Mouse (Mus musculus) cerebellum, postnatal 4 days (tissue): ENCODE data around the gene Eif4enif1.
"Not testable (repeated sequence)": the region's sequence is repeated elsewhere in the genome, so short reads cannot be mapped to it uniquely, and the experiment has no call there.

ENCODE experiments used
- DNase-seq, 2 experiments: peaks; one replicate each; pipeline ENCODE4 v3.0.0; 2022; ENCODE audit warnings: low spot score in 2 of 2, mixed read lengths in 1 of 2

Eif4enif1 gene

GRCm38 (mm10) chr11:3181250-3181649 is 20.9 kb upstream of the Eif4enif1 start:
- peak; percentile 77 to 92 for DNase-seq

- DNase-seq: not testable (repeated sequence)
Measured at GRCm38 (mm10) chr11:3181971-3182370, 20.2 kb upstream of the Eif4enif1 start.

- DNase-seq: peak in 1 of 2 experiments; percentile 16
Measured at GRCm38 (mm10) chr11:3182707-3183106, 19.5 kb upstream of the Eif4enif1 start.

GRCm38 (mm10) chr11:3193363-3193762 is 8.8 kb upstream of the Eif4enif1 start, which contains the start of gene Sfi1:
Gene Sfi1 (minus strand): TSS chr11:3193463.
- DNase-seq: no peak

- DNase-seq: not testable (repeated sequence)
Measured at GRCm38 (mm10) chr11:3200636-3201035, 1.6 kb upstream of the Eif4enif1 start.

- peak in 1 of 2 experiments; percentile 7 for DNase-seq
Measured at GRCm38 (mm10) chr11:3201326-3202230, 614 bp upstream of the Eif4enif1 start.

- DNase-seq: peak in 1 of 2 experiments; percentile 54
Measured at GRCm38 (mm10) chr11:3202781-3203441, 719 bp downstream of the Eif4enif1 start.

- no peak for DNase-seq
Measured at GRCm38 (mm10) chr11:3203771-3204170, 1.6 kb downstream of the Eif4enif1 start.

GRCm38 (mm10) chr11:3205207-3205606 is 3.0 kb downstream of the Eif4enif1 start:
- DNase-seq: no peak

- DNase-seq: no peak
Measured at GRCm38 (mm10) chr11:3206783-3207182, 4.6 kb downstream of the Eif4enif1 start.

- no peak for DNase-seq
Measured at GRCm38 (mm10) chr11:3212526-3212925, 10.3 kb downstream of the Eif4enif1 start.

- DNase-seq: no peak
Measured at GRCm38 (mm10) chr11:3223105-3223504, 20.9 kb downstream of the Eif4enif1 start.

- no peak for DNase-seq
Measured at GRCm38 (mm10) chr11:3227113-3227512, 24.9 kb downstream of the Eif4enif1 start.

GRCm38 (mm10) chr11:3232248-3232647 is 30.1 kb downstream of the Eif4enif1 start:
- no peak for DNase-seq

- DNase-seq: no peak
Measured at GRCm38 (mm10) chr11:3233704-3234103, 31.5 kb downstream of the Eif4enif1 start.

- no peak for DNase-seq
Measured at GRCm38 (mm10) chr11:3235277-3235676, 33.1 kb downstream of the Eif4enif1 start.

GRCm38 (mm10) chr11:3242395-3242794 is 40.2 kb downstream of the Eif4enif1 start:
- no peak for DNase-seq

GRCm38 (mm10) chr11:3243771-3244170 is 41.6 kb downstream of the Eif4enif1 start:
- peak in 1 of 2 experiments; percentile 16 for DNase-seq

- DNase-seq: no peak
Measured at GRCm38 (mm10) chr11:3247387-3247786, 45.2 kb downstream of the Eif4enif1 start.

- no peak for DNase-seq
Measured at GRCm38 (mm10) chr11:3259537-3259936, 57.3 kb downstream of the Eif4enif1 start.

- DNase-seq: no peak
Measured at GRCm38 (mm10) chr11:3265291-3266078, 63.3 kb downstream of the Eif4enif1 start.
